Mouse (Mus musculus): ENCODE measurements at regions not wholly inside any gene's neighbourhood (a gene's known extent, or its start where the extent isn't known, plus 50 kb on each side); places are given as distances from the start of the nearest gene placed in this dataset.

DNA sequence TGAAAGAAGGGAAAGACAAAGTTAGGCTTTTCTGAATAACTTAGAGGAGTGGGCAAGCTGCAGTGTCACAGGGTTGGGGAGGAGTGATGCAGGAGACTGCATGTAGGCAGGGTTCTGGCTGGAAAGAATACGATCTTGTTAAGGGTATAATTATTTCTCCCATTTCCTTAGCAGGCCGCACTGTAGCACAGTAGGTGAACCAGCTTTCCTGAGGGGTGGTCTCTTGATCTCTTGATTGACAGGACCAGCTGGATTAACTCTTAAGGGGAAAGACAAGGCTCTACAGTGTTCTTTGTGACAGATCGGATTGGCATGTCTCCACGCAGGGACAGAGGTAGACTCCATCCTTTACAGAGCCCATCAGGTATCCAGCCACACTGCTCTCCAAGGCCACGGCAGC, 54.5 kb upstream of the Meis1 start:
- DNase-seq (ENCODE audit: low spot score in 2 of 2) = no peak

DNA sequence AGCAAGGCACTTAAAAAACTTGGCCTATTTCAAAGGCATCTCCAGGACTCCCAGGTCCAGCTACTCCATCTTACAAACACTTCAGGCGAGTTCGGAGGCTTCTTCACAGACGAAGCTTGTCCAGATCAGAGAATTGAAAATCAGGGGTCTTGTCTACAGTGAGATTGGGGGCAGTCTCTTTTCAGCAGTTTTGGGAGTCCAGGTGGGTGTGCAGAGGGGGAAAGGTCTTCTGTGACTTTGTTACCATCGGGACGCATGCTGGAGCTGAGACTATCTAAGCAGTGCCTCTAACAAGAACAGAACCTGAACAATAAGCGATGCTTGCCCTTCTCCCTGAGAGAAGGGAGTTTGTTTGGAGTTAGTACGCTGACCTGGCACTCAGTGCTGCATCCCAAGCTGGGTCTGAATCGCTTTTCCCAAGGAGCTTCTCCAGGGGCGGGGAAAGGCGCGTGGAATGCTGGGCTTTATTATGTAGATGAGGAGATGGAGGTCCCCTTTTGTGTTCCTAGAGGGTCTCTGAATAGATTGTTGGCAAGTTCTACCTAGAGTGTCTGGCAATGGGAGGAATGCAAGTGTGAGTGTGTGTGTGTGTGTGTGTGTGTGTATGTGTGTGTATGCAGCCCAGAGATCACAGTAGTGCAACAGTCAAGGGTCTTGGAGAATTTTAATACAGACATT, 55.2 kb upstream of the Meis1 start:
- no peak for DNase-seq (ENCODE audit: low spot score in 2 of 2)

DNA sequence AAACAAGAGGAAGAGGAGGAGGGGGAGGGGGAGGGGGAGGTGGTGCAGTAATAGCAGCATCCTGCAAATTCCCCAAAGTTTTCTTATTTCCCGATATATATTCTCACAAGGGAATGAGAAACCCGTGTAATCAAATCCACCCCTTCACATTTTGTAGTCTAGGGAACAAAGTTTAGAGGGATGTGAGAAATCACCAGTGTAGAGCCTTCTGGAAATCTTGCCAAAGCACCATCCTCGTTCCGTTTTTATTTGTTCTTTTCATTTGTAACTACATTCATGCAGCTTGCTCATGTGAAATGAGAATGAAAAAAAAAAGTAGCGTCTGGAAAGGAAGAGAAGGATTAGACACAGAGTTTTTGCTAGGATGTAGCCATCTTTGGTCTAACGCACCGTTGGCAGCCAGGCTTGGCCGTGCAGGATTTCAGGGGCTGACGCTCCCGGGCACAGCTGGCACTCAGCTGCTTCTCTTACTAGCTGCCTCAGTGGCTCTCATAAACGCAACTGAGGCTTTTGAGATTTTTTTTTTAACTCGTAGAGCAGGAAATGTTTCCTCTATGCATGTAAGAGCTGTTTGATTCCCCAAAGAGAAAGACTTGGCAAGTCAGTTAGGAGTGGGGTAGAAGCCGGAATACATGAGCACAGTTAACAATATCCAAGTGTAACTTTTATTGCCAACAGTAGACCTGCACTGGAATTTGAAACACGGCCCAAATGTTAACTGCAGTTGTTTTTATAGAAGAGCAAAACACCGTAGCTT, 72.5 kb upstream of the Meis1 start:
- DNase-seq (ENCODE audit: low spot score in 2 of 2) = no peak

DNA sequence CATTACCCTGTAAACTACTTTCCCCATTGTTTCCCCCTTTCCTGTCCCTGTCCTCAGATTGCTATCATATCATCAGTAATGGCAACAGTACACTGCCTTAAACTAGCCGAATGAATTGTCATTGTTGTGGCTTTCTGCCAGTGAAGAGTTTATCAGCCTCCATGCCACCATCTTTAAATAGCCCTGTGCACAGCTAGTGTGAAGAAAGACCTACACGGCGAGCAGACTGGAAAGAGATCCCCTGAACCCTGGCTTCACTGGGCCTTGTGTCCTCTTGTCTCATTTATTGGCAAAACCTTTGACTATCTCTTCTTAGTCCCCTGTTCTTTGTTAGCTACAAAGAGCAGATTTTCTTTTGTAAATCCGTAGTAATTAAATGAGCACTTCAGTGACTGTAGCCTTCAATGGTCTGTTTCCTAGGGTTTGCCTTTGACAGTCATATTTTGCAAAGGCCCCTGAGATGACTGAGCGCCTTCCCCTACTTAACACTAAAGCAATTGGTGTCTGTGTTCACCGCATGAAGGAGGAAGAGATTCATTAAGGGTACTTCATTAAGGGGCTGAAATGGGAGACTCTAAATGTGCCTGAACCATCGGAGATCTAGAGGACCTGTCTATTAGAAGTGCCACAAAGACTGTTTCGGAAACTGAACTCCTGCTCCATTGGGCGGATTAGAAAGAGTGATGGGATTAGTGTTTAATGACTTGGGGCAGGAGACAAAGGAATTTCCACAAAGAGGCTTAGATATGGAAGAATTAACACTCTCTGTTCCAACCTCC, 74.4 kb upstream of the Meis1 start:
- no peak for DNase-seq (ENCODE audit: low spot score in 2 of 2)

DNA sequence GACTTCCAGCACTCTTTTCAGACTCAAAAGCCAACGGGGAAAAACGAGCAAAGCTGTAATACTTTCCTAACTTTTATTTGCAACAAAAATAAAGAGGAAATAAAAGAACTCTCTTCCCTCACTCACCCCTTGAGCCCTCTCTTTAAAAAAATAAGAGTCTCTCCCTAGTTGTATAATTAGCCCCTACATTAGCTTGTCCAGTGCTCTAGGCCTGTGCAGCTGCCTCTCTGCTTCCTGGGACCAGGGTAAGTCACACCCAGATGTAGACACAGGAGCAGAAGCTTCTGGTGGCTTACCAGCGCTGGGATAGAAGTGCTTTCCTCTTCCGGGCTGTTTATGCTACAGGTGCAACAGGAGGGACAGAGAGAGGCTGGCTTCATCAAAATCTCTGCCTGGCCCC, 75.0 kb upstream of the Meis1 start:
- DNase-seq (ENCODE audit: low spot score in 2 of 2) = no peak

DNA sequence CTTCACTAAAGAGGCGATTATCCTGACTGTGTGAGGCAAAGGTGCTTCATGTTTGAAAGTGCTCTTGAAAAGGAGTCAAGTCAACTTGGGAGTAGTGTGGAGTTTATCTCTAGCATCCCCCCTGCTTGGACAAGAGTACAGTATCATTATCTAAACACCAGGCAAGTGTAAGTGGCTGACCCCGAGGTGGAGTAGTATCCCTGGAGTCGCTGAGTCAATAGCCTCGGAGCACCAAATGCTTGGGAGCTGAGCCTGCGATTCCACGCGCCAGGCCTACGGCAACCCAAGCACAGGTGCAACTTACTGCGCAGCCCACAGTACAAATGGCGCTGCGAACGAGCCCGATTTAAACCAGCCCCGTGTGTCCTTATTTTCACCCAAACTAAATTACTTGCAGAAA, 75.4 kb upstream of the Meis1 start:
- no peak for DNase-seq (ENCODE audit: low spot score in 2 of 2)

DNA sequence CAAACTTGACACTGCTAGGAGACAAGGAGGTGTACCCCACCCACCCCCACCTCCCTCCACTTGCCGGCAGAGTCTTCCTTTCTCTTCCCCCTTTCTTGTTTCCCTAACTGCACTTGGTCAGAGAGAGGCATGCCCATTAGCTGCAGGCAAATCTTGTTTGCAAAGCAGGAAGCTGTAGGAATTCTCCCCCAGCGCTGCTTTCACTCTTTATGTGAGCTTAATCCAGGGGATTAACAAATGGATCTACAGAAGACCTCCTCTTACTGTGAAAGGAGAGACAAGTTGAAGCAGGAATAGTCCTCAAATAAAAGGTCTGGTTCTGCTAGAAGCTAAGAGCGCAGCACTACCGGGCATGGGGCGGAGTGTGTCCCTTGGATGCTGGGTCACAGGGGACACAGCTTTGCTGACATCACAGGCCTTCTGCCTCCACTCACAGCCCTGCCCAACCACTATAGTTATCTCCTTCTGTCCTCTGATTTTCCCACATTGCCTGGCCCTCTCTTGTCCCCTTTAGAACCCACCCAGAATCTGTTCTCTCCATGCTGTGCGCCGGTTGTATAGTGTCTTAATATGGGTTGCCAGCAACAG, 84.3 kb upstream of the Meis1 start:
- no peak for DNase-seq (ENCODE audit: low spot score in 2 of 2)

DNA sequence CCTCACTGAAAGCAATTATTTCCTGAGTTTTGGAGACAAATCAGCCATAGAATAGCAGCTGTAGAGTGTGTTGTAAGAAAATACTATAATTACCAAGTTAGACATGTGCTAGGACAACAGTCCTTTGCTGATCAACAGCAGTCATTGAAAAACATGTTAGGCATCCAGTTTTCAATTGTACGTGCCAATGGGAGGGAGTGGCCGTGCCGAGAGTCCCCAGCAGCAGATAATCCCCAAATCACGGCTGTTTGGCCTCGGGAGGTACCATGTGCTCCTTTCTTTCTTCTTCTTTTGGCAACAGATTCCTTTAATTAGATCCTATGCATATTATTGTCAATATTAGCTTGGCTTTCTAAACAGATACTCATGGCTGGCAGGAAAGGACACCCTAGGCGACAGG, 88.4 kb upstream of the Meis1 start:
- no peak for DNase-seq (ENCODE audit: low spot score in 2 of 2)

DNA sequence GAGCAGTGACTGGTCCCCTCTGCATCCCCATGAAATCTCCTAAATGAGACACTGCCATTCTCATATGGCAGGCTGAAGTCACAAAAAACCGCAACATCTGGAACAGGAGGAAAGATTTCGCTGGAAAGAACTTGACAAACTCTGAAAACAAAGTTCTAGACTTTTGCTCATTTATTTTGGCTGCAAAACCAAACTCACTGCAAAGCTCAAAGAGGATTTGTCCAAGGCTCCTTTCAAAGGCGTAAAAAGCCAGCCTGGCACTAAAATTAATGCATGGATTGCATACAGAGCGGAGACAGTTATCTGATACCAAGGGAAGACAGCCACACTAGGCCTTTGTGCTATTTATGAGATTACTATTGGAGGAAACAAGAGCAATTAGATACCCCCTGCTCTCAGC, 90.3 kb upstream of the Meis1 start:
- DNase-seq (ENCODE audit: low spot score in 2 of 2) = no peak

DNA sequence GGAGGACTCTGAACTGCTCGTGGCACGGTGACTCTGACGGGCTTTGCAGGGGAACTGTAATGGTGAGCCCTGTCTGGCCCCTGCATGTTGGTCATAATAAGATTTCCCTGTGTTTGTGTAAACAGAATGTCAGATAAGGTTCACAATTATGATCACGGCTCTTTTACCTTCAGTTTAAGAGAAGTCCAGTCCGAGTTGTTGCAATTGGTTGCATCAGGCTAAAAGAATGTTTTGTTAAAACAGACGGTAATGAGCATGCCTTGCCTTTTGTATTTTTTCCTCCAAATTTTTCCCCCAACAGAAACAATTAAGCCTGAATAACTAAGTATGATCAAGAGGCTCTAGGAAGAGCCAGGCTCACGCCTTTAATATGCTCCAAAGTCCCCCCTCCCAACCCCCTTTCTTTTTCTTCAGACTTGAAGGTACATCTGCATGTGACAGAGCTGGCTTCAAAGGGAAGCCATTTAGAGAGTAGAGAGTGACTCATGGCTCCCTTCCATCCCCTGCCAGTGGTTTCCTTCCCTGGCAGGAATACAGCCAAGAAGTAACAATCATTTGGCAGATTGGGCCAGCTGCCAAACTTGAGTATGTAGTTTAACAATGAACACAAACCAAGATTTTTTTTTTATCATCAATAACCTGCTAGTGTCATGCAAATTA, 93.3 kb upstream of the Meis1 start:
- DNase-seq (ENCODE audit: low spot score in 2 of 2) = no peak

DNA sequence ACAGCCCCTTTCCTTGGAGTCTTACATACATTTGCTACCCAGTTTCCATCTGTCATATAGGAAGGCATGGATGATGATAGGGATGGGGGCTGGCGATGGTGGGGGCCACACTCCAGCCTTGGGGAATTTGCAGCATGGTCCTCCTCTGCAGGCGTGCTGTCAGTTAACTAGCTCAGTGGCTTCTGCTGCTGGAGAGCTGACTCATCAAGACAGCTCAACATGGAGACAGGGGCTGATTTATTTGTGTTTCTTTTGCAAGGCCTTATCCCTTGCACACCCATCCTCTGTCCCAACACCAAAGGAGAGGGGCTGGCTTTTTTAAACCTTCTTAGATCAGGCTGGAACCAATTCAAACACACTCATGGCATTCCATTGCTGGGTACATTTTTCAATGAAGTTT, 98.3 kb upstream of the Meis1 start:
- DNase-seq (ENCODE audit: low spot score in 2 of 2) = no peak

DNA sequence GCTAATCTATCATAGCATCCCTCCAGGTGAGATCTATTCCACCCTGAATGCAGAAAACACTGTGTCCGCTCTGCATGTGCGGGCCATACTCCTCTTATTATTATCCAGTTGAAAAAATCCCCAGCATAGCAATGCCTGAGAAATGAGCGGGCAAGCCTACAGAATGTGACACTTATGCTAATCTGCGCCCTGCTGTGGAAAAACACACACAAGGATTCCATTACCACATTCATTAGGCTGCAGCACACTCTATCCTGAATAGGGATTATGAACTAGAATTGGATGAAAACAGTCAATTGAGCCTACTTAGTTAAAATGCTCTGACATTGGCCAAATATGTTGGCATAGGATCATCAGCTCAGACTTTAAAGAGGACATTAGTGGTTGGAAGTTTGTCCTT, 99.5 kb upstream of the Meis1 start:
- no peak for DNase-seq (ENCODE audit: low spot score in 2 of 2)

DNA sequence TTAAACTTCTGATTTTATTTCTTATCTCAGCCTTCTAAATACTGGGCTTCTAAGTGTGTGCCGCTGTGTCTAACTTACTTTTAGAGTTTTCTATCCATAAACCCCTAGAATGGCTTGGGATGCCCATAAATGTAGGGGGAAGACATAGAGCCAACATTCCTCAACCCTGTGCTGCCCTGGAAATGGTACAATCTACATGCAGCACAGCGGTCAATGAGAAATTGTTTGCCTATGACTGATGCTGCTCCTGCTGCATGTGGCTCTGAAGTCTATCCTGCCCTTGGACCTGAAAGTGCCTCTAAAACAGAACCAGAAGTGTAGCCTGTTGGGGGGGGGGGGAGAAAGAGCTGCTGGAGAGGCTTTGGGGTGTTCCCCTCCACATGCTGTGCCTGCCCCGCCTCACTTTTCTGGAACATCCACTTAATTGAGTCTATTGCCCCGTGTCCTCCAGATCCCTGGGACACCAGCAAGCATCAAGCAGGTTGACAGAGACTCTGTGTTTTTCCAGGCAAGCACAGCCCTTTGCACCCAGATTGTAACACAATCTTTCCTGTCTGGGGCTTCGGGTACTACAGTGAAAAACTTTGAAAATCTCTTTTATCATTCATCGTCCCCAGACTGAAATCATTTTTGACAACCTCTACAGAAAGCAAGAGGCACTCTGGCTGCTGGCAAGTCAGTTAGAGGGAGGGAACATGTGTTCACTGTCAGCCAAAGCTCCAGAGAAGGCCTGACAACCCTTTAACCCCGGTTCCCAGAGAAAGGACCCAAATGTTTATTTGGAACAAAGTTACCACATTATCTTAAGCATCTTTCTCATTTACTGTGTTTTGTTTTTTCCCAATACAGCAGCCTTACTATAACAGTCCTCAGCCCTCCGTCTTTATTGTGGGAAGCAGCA, 101.4 kb upstream of the Meis1 start:
- no peak for DNase-seq (ENCODE audit: low spot score in 2 of 2)

DNA sequence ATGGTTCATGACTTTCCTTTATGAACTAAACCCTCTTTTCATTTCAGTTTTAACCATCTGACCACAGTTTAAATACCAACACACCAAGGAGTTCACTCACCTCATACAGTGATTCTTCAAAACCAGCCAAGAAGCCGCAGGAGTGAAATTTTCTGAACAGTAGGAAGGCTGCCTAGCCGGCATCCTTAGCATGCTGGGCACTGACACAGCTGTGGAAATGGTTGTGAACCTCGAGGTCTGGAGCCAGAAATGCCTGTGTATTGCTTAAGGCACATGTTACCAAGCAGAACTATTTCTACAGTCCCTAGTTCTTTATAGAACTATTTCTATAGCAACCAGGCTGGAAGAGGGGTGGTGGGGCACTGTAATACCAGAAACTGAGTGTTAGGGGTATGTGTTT, 102.1 kb upstream of the Meis1 start:
- no peak for DNase-seq (ENCODE audit: low spot score in 2 of 2)

DNA sequence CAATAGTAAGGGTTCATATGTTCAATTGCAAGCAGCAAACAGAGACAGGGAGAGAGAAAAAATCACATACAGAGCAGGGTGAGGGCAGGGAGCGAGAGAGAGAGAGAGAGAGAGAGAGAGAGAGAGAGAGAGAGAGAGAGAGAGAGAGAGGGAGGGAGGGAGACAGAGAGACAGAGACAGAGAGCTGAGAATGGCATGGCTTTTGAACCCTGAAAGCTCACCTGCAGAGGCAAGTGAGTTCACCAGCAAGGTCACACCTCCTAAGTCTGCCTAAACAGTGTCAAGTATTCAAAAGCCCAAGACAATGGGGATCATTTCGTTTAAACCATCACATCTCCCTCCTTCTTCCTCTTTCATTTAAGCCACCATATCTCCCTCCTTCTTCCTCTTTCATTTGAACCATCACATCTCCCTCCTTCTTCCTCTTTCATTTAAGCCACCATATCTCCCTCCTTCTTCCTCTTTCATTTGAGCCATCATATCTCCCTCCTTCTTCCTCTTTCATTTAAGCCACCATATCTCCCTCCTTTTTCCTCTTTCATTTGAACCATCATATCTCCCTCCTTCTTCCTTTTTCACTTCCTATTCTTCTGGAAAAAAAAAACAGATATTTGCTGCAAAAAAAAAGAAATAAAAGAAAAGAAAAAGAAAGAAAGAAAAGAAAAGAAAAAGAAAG, 116.7 kb upstream of the Meis1 start:
- DNase-seq (ENCODE audit: low spot score in 2 of 2) = no peak

DNA sequence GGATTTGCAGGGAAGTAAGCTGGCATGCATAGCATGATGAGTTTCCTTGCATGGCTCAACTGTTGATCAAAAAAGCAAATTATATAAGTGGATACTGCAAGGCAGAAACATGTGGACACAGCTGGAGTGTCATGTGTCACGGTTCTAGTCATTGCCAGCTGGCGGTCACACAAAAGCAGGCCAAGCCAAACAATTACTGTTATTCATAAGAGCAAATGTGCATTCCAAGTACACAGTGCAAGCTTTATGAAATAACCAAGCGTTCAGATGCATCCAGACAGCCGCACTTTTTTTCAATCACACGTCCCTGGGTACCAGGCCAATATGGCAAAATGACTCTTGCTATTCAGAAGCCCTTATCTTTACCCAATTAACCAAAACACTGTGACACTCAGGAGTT, 119.6 kb upstream of the Meis1 start:
- DNase-seq (ENCODE audit: low spot score in 2 of 2) = peak; percentile 5 to 25

DNA sequence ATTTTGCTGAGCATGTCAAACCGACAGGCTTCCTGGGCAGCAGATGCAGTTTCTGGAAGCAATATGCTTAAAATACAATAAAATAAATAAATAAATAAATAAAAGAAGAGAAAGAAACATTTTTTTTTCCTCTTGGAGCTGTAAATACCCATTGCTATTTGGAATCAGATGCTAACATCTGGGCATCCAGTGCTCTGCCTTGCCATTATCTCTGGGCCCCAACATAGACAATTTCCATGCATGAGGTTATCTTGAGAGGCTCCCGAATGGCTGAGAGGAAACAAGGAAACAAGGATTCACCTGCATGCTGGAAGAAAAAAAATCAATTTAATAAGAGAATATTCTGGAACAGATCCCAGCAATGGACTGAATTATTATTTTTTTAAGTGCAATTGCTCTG, 120.0 kb upstream of the Meis1 start:
- DNase-seq (ENCODE audit: low spot score in 2 of 2) = no peak

DNA sequence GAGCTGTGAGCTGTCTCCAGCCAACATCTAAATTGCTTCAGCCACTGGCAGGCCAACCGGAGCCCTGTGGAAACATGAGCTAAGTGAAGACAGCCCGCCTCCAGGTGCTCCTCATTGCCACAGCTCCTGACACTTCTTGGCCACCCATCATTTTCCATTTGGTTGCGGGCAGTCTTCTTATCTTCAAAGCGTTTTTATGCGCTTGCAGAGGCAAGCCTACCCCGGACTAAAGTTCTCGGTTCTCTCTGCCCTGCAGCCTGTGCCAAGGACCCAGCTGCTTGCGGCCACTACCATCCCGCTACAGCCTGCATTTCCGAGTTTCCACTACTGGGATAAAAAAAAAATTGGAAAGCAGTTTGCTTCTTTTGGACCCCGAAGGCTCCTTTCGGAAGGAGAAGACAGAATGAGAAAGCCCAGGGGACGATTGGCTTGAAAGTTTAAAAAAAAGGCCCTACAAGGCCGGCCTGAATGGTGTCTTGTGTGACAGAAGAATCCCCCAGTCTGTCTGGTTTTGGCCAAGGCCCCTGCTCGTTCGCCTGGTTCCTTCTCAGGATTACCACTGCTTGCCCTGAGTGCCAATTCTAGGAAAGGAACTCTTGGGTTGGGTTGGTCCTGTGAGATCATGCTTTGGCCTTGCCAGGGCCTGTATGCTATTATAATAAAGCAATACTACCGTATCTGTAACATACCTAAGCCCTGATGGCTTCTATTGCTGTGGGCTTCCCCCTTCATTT, 124.6 kb upstream of the Meis1 start:
- DNase-seq (ENCODE audit: low spot score in 2 of 2) = no peak

DNA sequence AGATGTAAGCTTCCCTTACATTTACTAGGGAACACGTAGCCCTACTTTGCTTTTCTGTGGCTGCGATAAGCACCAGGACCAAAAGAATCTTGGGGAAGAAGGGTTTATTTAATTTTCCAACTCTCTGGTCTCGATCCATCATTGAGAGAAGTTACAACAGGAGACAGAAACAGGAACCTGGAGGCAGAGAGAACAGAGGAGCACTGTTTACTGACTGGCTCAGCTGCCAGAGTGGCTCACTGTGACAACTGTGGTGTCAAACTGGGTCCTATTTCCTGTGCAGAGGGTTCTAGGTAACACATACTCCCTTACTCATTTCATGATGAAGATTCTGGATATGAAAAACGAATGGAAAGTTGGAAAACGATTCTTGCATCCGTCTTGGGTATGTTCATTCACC, 125.7 kb upstream of the Meis1 start:
- DNase-seq (ENCODE audit: low spot score in 2 of 2) = no peak

DNA sequence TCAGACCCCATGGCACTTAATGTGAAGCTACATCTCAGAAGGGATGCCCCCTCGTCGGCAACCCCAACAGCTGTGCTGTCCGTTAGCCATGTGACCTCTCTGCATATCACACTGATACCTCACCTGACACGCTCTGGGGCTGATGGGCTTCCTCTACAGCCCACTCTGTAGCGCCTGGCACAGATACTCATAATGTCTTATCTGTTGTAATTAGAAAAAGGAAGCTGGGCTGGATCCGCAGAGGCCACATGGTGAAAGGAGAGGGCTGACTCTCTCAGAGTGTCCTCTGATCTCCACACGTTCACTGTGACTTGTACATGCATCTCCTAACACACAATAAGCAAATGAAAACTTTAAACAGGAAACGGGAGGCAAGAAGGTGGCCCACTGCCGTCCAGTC, 126.5 kb upstream of the Meis1 start:
- DNase-seq (ENCODE audit: low spot score in 2 of 2) = no peak
